Mouse (Mus musculus) kidney, postnatal 0 days (tissue): ENCODE data around the gene Ebf4. TPM values are rescaled to one million over a fixed set of nuclear protein-coding genes. Genes with fewer than 3 reads are reported as not detected.

ENCODE experiments used
- ATAC-seq: fragments of 200-750 bp; cut with Nextera tagmentation; replicated peaks from 2 replicates; pipeline ENCODE4 v1.8.0; 2017; ENCODE audit warnings: low read depth, moderate number of reproducible peaks, moderate TSS enrichment, moderate library complexity; ENCODE audit not compliant: low FRiP score
- DNase-seq: peaks from one replicate; pipeline ENCODE4 v3.0.0-alpha.2; 2016; ENCODE audit warnings: low spot score
- H3K27ac ChIP-seq: fragments of 300-500 bp; sonication (generic); 2 replicates; pipeline ENCODE4 v1.5.1; 2014; ENCODE audit warnings: mild to moderate bottlenecking
- H3K27me3 ChIP-seq: fragments of 300-500 bp; sonication (generic); 2 replicates; pipeline ENCODE4 v1.6.1; 2014; ENCODE audit warnings: low read length, mixed read lengths; ENCODE audit not compliant: insufficient read depth
- H3K36me3 ChIP-seq: fragments of 300-500 bp; sonication (generic); 2 replicates; pipeline ENCODE4 v1.6.1; 2014; ENCODE audit warnings: low read length, mixed read lengths; ENCODE audit not compliant: insufficient read depth
- H3K4me1 ChIP-seq: fragments of 300-500 bp; sonication (generic); replicated peaks from 2 replicates; pipeline ENCODE4 v1.6.1; 2014; ENCODE audit warnings: antibody characterized with exemption, low read length, mixed read lengths; ENCODE audit not compliant: insufficient read depth
- H3K4me2 ChIP-seq: fragments of 300-500 bp; sonication (generic); 2 replicates; pipeline ENCODE4 v1.6.1; 2014; ENCODE audit warnings: mild to moderate bottlenecking, low read length, moderate library complexity, mixed read lengths
- H3K4me3 ChIP-seq: fragments of 300-500 bp; sonication (generic); replicated peaks from 2 replicates; pipeline ENCODE4 v1.5.1; 2014; ENCODE audit warnings: low read depth, low read length
- H3K9ac ChIP-seq: fragments of 300-500 bp; sonication (generic); 2 replicates; pipeline ENCODE4 v1.6.1; 2014; ENCODE audit warnings: low read depth, low read length
- H3K9me3 ChIP-seq: fragments of 300-500 bp; sonication (generic); replicated peaks from 2 replicates; pipeline ENCODE4 v1.6.1; 2016; ENCODE audit warnings: low read length, inconsistent platforms, mixed read lengths
- CTCF ChIP-seq: IDR thresholded peaks from 2 replicates; pipeline ENCODE4 v1.5.1; 2016; ENCODE audit warnings: antibody characterized with exemption, low read depth, mild to moderate bottlenecking, moderate library complexity
- WGBS: fragments of 180-500 bp; shearing (Covaris S2); extraction: QIAGEN DNeasy Blood & Tissue Kit; methylation state at CpG from one replicate; pipeline ENCODE4 v1.1.7; 2014; 5-methylcytosine and 5-hydroxymethylcytosine counted together
- polyA plus RNA-seq: library from polyadenylated mRNA; unstranded; fragments of >200 nt; fragmentation: Nextera tagmentation; extraction: Ambion mirVana; gene quantifications from 2 replicates; pipeline ENCODE4 v1.2.1, GENCODE M21; 2015

Gene Ebf4
- polyA plus RNA-seq, 1 experiment from 2014 or later = 3.7 TPM

DNA sequence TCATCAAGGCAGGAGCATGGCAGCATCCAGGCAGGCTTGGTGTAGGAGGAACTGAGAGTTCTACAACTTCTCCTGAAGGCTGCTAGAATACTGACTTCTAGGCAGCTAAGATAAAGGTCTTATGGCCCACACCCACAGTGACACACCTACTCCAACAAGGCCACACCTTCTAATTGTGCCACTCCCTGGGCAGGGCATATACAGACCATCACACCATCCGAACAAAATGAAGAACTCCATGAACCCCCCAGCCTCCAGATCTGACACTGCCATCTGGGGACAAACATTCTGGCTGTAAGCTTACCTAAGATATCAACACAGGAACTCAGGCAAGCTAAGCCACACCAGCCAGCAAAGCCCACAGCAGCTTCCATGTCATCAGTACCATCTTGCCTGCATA lies 29.4 kb upstream of the Ebf4 start:
- Histone ChIP-seq H3K27me3 (no peaks in the 10 kb centered on the region), H3K27ac (no peak overlapping the region), H3K9ac (no peak overlapping the region), H3K4me3 (no peak overlapping the region), H3K4me1 (no peaks in the 10 kb centered on the region), H3K4me2 (no peak overlapping the region), H3K36me3 (no peaks in the 10 kb centered on the region), H3K9me3 (no peaks in the 10 kb centered on the region)
- ATAC-seq (no peak), DNase-seq (no peak)
- 84% methylated on average over 1 of the region's 1 CpGs for WGBS
- no peak for TF ChIP-seq CTCF

DNA sequence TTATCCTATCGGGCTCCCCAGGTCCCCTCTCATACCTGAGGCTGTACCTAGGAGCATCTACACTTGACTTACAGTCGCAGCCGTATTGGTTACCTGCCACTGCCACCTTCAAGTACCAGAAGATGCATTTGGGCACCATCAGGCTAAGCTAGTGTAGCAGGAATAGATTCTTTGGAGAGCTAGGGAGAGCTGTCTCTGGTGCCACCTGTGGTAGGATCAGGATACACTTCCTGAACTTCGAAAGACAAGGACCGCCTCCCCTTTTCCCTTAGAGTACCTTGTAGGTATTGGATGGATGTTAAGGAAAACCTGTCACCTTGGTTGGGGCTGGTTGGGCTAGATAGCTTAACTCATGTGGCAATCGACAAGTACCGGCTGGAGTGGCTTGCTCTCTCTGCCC lies 26.9 kb upstream of the Ebf4 start:
- WGBS = 68% methylated on average over 7 of the region's 7 CpGs
- no peak for ATAC-seq
- H3K9me3 ChIP-seq = no peaks in the 10 kb centered on the region

DNA sequence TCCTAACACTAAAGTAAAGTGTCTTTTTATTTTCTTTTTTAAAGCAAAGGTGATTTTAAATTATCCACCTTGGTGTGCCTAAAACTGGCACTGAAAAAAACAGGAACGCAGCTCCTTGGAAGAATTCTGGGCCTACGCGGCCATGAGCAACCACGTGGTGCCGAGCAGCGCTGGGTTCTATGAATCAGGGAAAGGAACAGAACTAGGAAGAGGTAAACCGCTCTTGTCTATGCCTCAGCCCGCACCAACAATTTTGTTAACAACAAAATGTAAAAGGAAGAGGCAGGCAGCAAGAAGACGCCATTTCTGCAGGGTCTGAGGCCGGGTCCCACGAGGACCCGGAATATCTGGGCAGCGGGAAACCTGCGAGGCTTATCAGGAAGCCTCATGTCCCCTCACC lies 21.2 kb upstream of the Ebf4 start:
- Histone ChIP-seq H3K36me3 (peaks cover 22% of the 10 kb centered on the region), H3K27me3 (no peaks in the 10 kb centered on the region), H3K4me3 (peak overlapping the region; percentile 78), H3K4me1 (no peaks in the 10 kb centered on the region; the same call in 1 of the 2 replicates), H3K9me3 (no peaks in the 10 kb centered on the region), H3K27ac (peak overlapping the region; percentile 68; the same call in 1 of the 2 replicates), H3K4me2 (peak overlapping the region; percentile 82), H3K9ac (peak overlapping the region; percentile 89)
- ATAC-seq (no peak), DNase-seq (no peak)
- no peak for TF ChIP-seq CTCF
- WGBS = 1% methylated on average over 14 of the region's 14 CpGs

More for the DNA sequence above, 26.9 kb upstream of the Ebf4 start:
- Histone ChIP-seq H3K9ac (no peak overlapping the region), H3K4me3 (no peak overlapping the region), H3K36me3 (no peaks in the 10 kb centered on the region), H3K4me2 (no peak overlapping the region), H3K27ac (no peak overlapping the region), H3K27me3 (no peaks in the 10 kb centered on the region), H3K4me1 (no peaks in the 10 kb centered on the region)
- TF ChIP-seq CTCF = peak; percentile 28; the same call in 1 of the 2 replicates
- no peak for DNase-seq

DNA sequence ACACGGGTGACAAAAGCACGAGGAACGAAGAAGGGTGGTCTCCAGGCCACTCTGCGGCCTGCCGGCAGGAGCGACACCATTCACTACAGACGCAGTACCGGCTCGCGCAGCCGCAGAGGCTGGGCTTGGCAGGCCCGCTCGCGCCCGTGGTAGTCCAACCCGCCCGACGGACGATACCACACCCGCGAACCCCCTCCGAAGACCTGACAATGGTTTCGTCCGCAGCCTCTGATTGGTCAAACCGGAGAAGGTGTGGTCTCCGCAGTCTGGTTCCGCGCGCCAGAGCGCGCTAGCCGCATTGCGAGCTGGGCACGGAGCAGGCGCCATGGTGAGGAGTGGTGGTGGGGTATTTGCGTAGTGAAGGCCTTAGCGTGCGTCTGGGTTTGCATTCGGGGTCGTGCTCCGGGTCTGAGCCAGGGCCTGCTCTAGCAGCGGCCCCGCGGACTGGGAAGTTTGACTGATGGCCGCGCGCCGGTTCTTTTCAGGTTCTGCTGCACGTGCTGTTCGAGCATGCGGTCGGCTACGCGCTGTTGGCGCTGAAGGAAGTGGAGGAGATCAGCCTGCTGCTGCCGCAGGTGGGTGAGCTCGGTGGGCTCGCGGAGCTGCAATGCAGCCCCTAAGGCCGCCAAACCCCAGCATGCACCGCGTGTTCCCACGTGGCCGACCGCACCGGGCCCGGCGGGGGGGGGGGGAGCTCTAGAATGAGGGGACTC lies 20.7 kb upstream of the Ebf4 start, which contains the start of gene Nop56:
TSS of gene Nop56 (plus strand) at position 282 of the 713 bp plus-strand sequence.
- DNase-seq (peak; percentile 99), ATAC-seq (peak; percentile 96)
- no peak; the same call in 1 of the 2 replicates for TF ChIP-seq CTCF
- Histone ChIP-seq H3K9ac (peak within 1 kb of the TSS; percentile 90), H3K27me3 (no peaks in the 10 kb centered on the region), H3K36me3 (peaks cover 23% of the 10 kb centered on the region), H3K4me3 (peak within 1 kb of the TSS; percentile 78), H3K4me1 (no peaks in the 10 kb centered on the region; the same call in 1 of the 2 replicates), H3K4me2 (peak within 1 kb of the TSS; percentile 82), H3K9me3 (no peaks in the 10 kb centered on the region), H3K27ac (peak within 1 kb of the TSS; percentile 92)
- WGBS = 1% methylated on average over 68 of the region's 68 CpGs

DNA sequence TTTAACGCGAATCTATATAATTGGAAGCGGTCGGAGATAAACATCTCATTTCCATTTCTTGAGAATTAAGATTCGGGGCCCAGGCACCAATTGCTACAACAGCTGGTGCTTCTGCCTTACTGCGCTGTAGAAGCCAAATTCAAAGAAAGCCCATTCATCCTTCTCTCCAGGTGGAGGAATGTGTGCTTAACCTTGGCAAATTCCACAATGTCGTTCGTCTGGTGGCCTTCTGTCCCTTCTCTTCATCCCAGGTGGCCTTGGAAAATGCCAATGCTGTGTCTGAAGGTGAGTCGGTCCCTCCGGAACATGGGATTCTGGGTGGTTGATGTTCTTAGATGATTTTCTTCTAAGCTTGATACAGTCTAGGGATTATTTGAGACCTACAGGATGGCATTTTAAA lies 20.1 kb upstream of the Ebf4 start:
- H3K27me3 ChIP-seq = no peaks in the 10 kb centered on the region
- peaks cover 29% of the 10 kb centered on the region for H3K36me3 ChIP-seq
- TF ChIP-seq CTCF = no peak
- peak overlapping the region; percentile 90 for H3K9ac ChIP-seq
- ATAC-seq (no peak), DNase-seq (no peak)
- peak overlapping the region; percentile 78 for H3K4me3 ChIP-seq
- WGBS = 2% methylated on average over 10 of the region's 10 CpGs
- no peaks in the 10 kb centered on the region for H3K9me3 ChIP-seq
- H3K27ac ChIP-seq = peak overlapping the region; percentile 92
- no peaks in the 10 kb centered on the region; the same call in 1 of the 2 replicates for H3K4me1 ChIP-seq
- H3K4me2 ChIP-seq = peak overlapping the region; percentile 82

DNA sequence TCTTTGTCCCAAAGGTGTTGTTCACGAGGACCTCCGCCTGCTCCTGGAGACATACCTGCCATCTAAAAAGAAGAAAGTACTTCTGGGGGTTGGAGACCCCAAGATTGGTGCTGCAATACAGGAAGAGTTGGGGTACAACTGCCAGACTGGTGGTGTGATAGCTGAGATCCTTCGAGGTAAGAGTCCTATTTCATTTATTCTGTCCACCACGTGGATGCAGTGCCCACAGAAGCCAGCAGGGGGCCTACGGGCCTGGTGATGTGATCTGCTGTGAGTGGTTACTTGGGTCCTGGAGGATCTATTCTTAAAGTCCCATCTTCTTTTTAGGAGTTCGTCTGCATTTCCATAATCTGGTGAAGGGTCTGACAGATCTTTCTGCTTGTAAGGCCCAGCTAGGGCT lies 19.3 kb upstream of the Ebf4 start:
- H3K9me3 ChIP-seq = no peaks in the 10 kb centered on the region
- peak overlapping the region; percentile 78; the same call in 1 of the 2 replicates for H3K4me3 ChIP-seq
- peak overlapping the region; percentile 82 for H3K4me2 ChIP-seq
- H3K9ac ChIP-seq = no peak overlapping the region
- DNase-seq (peak; percentile 74), ATAC-seq (no peak)
- H3K4me1 ChIP-seq = no peaks in the 10 kb centered on the region; the same call in 1 of the 2 replicates
- H3K36me3 ChIP-seq = peaks cover 36% of the 10 kb centered on the region
- peak; percentile 80 for TF ChIP-seq CTCF
- no peaks in the 10 kb centered on the region for H3K27me3 ChIP-seq
- no peak overlapping the region for H3K27ac ChIP-seq
- 44% methylated on average over 6 of the region's 6 CpGs for WGBS
